Mouse (Mus musculus) heart, adult 2 months (tissue): ENCODE data around the gene Serpina3k. TPM values are rescaled to one million over a fixed set of nuclear protein-coding genes. Genes with fewer than 3 reads are reported as not detected.
A peak's percentile ranks its signal among the peaks of the same experiment; 100 is the strongest.
"Not testable (repeated sequence)": the region's sequence is repeated elsewhere in the genome, so short reads cannot be mapped to it uniquely, and the experiment has no call there.

Experiments
- DNase-seq, 2 experiments: peaks; one replicate each; pipeline ENCODE4 v3.0.0; 2021
- H3K27ac ChIP-seq: fragments of 200-600 bp; 2 replicates; pipeline ENCODE4 v1.8.1; 2022
- H3K27me3 ChIP-seq: fragments of 200-500 bp; 2 replicates; pipeline ENCODE4 v1.6.1; 2012; ENCODE audit warnings: mild to moderate bottlenecking, low read length, inconsistent platforms, mixed read lengths; ENCODE audit not compliant: control insufficient read depth, insufficient read depth
- H3K36me3 ChIP-seq: fragments of 200-500 bp; 2 replicates; pipeline ENCODE4 v1.6.1; 2012; ENCODE audit warnings: low read length, inconsistent platforms; ENCODE audit not compliant: control insufficient read depth, insufficient read depth
- H3K4me1 ChIP-seq: fragments of 200-500 bp; 2 replicates; pipeline ENCODE4 v1.6.1; 2011; ENCODE audit warnings: low read length; ENCODE audit not compliant: control insufficient read depth, insufficient read depth
- H3K4me3 ChIP-seq: fragments of 200-600 bp; 2 replicates; pipeline ENCODE4 v1.8.1; 2022
- H3K79me2 ChIP-seq: fragments of 200-500 bp; replicated peaks from 2 replicates; pipeline ENCODE4 v1.6.1; 2012; ENCODE audit warnings: mild to moderate bottlenecking, inconsistent platforms, low read length, moderate library complexity, mixed read lengths; ENCODE audit not compliant: control insufficient read depth, insufficient read depth
- H3K9ac ChIP-seq: fragments of 200-500 bp; 2 replicates; pipeline ENCODE4 v1.6.1; 2012; ENCODE audit warnings: low read depth, mild to moderate bottlenecking, control low read depth, inconsistent platforms, low read length, mixed read lengths
- CTCF ChIP-seq: fragments of 200-600 bp; IDR thresholded peaks from 2 replicates; pipeline ENCODE4 v1.8.1; 2022; ENCODE audit warnings: antibody characterized with exemption, mild to moderate bottlenecking, moderate library complexity
- EP300 ChIP-seq: fragments of 200-500 bp; IDR thresholded peaks from 2 replicates; pipeline ENCODE4 v1.6.1; 2011; ENCODE audit warnings: low read depth, low read length, control low read depth; ENCODE audit not compliant: insufficient read depth
- POLR2A ChIP-seq: fragments of 200-500 bp; IDR thresholded peaks from 2 replicates; pipeline ENCODE4 v1.6.1; 2011; ENCODE audit warnings: mild to moderate bottlenecking, low read depth, low read length, control low read depth; ENCODE audit not compliant: insufficient read depth
- WGBS: fragments of 180-500 bp; shearing (Covaris S2); methylation state at CpG from one replicate; pipeline ENCODE4 v1.1.7; 2018; 5-methylcytosine and 5-hydroxymethylcytosine counted together
- intact Hi-C: fragments of 180-260 bp; cut with DNase I; formaldehyde crosslinking; loops from one replicate; pipeline ENCODE4 v1.15.1; 2025
- polyA plus RNA-seq: library from polyadenylated mRNA; depleted of rRNA; stranded (reverse); fragments of >200 nt; gene quantifications from 2 replicates; pipeline ENCODE4 v1.2.3, GENCODE M21; 2012
- total RNA-seq, 2 experiments: library from RNA; stranded (reverse); gene quantifications; 2 replicates each; pipeline ENCODE4 v1.2.3; 2021

Serpina3k gene
- total and polyA plus RNA-seq, 3 experiments, result 0.14 to 0.34 TPM; not detected in 1

DNA sequence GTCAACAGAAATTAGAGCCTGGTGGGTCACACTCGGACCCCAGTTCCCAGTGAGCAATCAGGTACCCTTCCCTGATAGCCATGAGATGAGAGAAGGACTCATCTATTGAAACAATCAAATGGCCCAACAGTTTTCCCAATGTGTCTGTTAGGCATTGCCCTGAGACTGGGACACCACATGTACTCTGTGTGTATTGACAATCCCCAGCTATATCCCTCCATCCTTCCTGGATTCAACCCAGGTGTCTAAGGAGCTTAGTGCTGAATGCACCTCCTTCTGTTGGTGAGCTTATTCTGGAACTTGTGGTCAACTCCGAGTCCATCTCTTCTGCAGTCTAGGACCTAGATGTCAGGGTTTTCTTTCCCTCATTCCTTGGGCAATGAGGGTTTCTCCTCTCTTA, 8.8 kb downstream of the Serpina3k start:
- Histone ChIP-seq H3K27me3 (no peaks in the 10 kb centered on the region), H3K27ac (no peak overlapping the region), H3K79me2 (no peaks in the 10 kb centered on the region), H3K36me3 (no peaks in the 10 kb centered on the region), H3K4me3 (no peak overlapping the region), H3K4me1 (no peaks in the 10 kb centered on the region), H3K9ac (no peak overlapping the region)
- intact Hi-C loops, result no loop called here
- no peak for TF ChIP-seq CTCF
- no peak for TF ChIP-seq POLR2A
- TF ChIP-seq EP300, result no peak
- WGBS, result 66% methylated on average over 2 of the region's 2 CpGs
- DNase-seq, result no peak

DNA sequence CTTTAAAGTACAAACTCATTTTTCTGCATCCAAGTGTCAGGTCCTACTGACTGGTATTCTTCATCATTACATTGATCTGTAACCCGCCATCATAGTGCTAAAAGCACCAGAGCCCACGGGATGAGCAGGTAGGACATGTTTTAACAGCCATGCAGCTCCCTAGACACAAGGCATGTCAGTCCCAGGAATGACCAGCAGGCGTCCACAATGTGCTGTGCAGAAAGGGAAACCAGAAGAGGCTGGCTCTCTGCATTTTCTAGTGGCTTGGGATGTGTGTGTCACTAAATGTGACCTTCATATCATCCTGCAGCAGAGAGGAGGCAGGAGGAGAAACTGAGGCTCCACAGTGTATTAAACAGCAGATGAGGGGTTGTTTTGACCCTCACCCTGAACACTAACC, 13.5 kb downstream of the Serpina3k start:
- not testable (repeated sequence) for H3K4me3 ChIP-seq, H3K4me1 ChIP-seq, H3K27me3 ChIP-seq, H3K79me2 ChIP-seq, H3K9ac ChIP-seq, H3K36me3 ChIP-seq, H3K27ac ChIP-seq
- WGBS, result 22% methylated on average over 3 of the region's 3 CpGs
- TF ChIP-seq CTCF, result peak; percentile 59
- DNase-seq, result peak; percentile 6 to 36
- intact Hi-C loops, result loop anchor here (2.0 kb wide), 1 partner anchor 67 kb away; no protein-coding TSS in a partner anchor

DNA sequence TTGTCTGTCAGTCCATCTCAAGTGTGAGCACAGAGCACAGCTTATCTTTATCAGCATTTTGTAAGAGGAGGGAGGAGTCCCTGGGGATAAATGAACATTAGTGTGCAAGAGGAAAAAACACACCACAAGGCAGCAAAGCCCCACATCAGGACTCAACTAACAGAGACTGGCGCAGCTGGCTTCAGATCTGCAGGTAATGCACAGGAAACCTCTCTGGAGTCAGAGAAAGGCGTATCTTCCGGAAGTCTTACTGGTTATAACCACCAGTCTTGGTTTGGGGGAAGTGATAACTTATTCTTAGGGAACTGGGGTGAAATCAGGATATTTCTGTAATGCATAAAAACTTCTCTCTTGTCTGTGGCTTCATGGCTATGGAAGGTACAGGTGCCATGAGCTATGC, 17.7 kb downstream of the Serpina3k start:
- Histone ChIP-seq H3K9ac (no peak overlapping the region), H3K27ac (no peak overlapping the region), H3K79me2 (no peaks in the 10 kb centered on the region), H3K4me3 (no peak overlapping the region), H3K36me3 (no peaks in the 10 kb centered on the region), H3K4me1 (no peaks in the 10 kb centered on the region), H3K27me3 (no peaks in the 10 kb centered on the region)
- DNase-seq, result no peak
- intact Hi-C loops, result no loop called here
- TF ChIP-seq POLR2A (no peak), EP300 (no peak), CTCF (no peak)
- WGBS, result 74% methylated on average over 3 of the region's 3 CpGs

DNA sequence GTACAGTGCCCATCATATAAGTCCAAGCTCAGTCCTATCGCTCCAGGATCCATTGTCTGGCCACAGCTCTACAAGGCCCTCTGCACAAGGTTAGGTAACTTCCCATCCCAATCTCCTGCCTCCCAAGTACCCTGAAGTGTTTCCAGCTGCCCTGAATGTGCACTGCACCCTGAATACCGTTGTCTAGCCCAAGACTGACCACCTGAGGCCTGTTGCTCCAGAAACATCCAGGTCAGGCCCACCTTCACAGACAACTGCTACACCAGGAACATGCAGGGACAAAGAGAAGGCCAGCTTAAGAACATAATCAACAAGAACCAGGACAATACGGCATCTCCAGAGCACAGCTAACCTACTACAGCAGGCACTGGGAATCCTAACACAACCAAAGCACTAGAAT, 31.7 kb downstream of the Serpina3k start:
- intact Hi-C loops, result no loop called here
- 83% methylated on average over 3 of the region's 3 CpGs for WGBS

DNA sequence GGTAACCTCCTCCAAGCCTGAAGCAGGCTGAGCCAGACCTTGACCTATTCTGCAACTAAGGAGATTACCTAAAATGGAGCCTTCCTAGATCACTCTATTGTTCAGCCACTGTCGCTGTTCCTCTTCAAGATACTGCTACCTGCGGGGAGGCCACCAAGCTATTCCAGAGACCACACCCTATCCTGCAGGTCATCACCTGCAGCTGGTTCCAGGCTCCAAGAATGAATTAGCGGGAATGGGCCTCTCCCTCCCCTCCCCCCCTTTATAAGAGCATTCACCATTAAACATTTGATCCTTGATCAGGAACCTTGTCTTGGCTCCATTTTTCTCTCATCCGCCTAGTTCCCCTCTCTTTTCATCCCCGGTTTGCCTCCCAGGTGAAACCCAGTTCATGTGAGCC, 38.9 kb downstream of the Serpina3k start:
- H3K27ac ChIP-seq, H3K4me3 ChIP-seq, H3K79me2 ChIP-seq, H3K27me3 ChIP-seq, intact Hi-C loops, DNase-seq, H3K36me3 ChIP-seq, H3K9ac ChIP-seq, H3K4me1 ChIP-seq: not testable (repeated sequence)
- 69% methylated on average over 5 of the region's 5 CpGs for WGBS

More for the DNA sequence above, 31.7 kb downstream of the Serpina3k start:
- Histone ChIP-seq H3K36me3 (no peaks in the 10 kb centered on the region), H3K4me3 (no peak overlapping the region), H3K79me2 (no peaks in the 10 kb centered on the region), H3K9ac (no peak overlapping the region), H3K27me3 (no peaks in the 10 kb centered on the region), H3K27ac (no peak overlapping the region), H3K4me1 (no peaks in the 10 kb centered on the region)
- no peak for DNase-seq
- TF ChIP-seq CTCF (no peak), POLR2A (no peak), EP300 (no peak)

DNA sequence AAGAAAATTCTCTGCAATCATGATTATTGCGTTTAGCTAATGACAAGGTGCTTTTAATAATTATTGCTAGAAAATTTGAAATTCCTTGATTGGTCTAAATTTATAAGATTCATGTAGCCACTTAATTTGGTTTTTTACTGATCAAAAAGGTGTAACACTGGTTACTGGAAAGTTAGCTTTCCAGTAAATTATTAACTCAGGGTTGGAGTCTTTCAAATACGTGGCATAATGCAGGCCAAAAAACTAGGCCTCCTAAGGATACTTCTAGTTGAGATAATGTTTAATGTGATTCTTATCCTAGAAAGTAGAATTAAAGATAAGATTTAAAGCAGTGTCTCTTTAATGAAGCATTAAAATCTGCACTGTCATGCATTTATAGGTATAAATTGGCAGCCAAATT, 40.1 kb downstream of the Serpina3k start:
- DNase-seq, H3K9ac ChIP-seq, H3K36me3 ChIP-seq, intact Hi-C loops, H3K27ac ChIP-seq, H3K4me1 ChIP-seq, H3K27me3 ChIP-seq, H3K79me2 ChIP-seq, H3K4me3 ChIP-seq: not testable (repeated sequence)
- 68% methylated on average over 2 of the region's 2 CpGs for WGBS

DNA sequence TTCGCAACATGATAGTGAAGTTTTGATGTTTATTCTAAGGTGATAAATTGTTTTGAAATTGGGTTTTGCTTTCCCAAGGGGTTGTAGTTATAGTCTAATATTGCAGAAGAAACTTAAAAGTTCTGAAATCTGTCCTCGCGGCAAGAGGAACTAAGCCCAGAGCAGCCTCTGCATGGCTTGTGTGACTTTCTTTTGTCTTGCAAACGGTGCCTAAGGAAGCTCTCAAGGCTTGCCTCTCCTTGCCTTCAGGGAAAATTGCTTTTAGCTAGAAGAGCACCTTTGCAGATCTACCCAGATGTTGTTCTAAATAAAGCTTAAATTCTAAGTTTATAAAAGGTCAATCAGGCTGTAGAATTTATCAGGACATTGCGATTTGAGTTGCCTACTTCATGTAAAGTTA, 40.5 kb downstream of the Serpina3k start:
- H3K9ac ChIP-seq, H3K4me1 ChIP-seq, H3K27me3 ChIP-seq, DNase-seq, H3K27ac ChIP-seq, H3K4me3 ChIP-seq, intact Hi-C loops, H3K36me3 ChIP-seq, H3K79me2 ChIP-seq: not testable (repeated sequence)
- WGBS, result 63% methylated on average over 5 of the region's 5 CpGs
